Mouse (Mus musculus): Measurements from ENCODE around the gene Ramac. TPM values are rescaled to one million over a fixed set of nuclear protein-coding genes. Genes with fewer than 3 reads are reported as not detected.

Gene Ramac
- polyA plus RNA-seq, 1 experiment from 2014 or later: 107 TPM

- DNase-seq (ENCODE audit: low spot score) (peak; percentile 20), ATAC-seq (ENCODE audit: low read depth) (peak; percentile 54; the same call in 1 of the 2 replicates)
- H3K9ac ChIP-seq (ENCODE audit: low read depth, low read length): peak overlapping the region; percentile 91
- H3K4me1 ChIP-seq (ENCODE audit: control insufficient read depth, insufficient read depth, low read length): peaks cover 11% of the 10 kb centered on the region
- H3K36me3 ChIP-seq (ENCODE audit: control insufficient read depth, insufficient read depth, low read length): no peaks in the 10 kb centered on the region
- H3K27me3 ChIP-seq (replicated peaks; ENCODE audit: control insufficient read depth, insufficient read depth, low read length): no peaks in the 10 kb centered on the region
- H3K27ac ChIP-seq (replicated peaks; ENCODE audit: low read depth, low read length): peak overlapping the region; percentile 86
- 2% methylated on average over 49 of the region's 60 CpGs for WGBS
- H3K4me2 ChIP-seq (ENCODE audit: low read depth, low read length): peak overlapping the region; percentile 76
- no peaks in the 10 kb centered on the region for H3K9me3 ChIP-seq (ENCODE audit: control insufficient read depth, low read length)
- peak overlapping the region; percentile 79 for H3K4me3 ChIP-seq (ENCODE audit: low read depth, low read length)
Observed at GRCm38 (mm10) chr7:81763110-81763845, 553 bp downstream of the Ramac start.

GRCm38 (mm10) chr7:81772786-81773539 lies 10.2 kb downstream of the Ramac start:
- H3K36me3 ChIP-seq (ENCODE audit: control insufficient read depth, insufficient read depth, low read length): no peaks in the 10 kb centered on the region
- no peaks in the 10 kb centered on the region for H3K4me1 ChIP-seq (ENCODE audit: control insufficient read depth, insufficient read depth, low read length)
- no peak overlapping the region for H3K4me2 ChIP-seq (ENCODE audit: low read depth, low read length)
- 70% methylated on average over 10 of the region's 10 CpGs for WGBS
- no peaks in the 10 kb centered on the region for H3K27me3 ChIP-seq (replicated peaks; ENCODE audit: control insufficient read depth, insufficient read depth, low read length)
- no peak overlapping the region for H3K4me3 ChIP-seq (ENCODE audit: low read depth, low read length)
- H3K27ac ChIP-seq (replicated peaks; ENCODE audit: low read depth, low read length): no peak overlapping the region
- H3K9ac ChIP-seq (ENCODE audit: low read depth, low read length): no peak overlapping the region
- no peaks in the 10 kb centered on the region for H3K9me3 ChIP-seq (ENCODE audit: control insufficient read depth, low read length)
- DNase-seq (ENCODE audit: low spot score): peak; percentile 22
- ATAC-seq (ENCODE audit: low read depth): no peak

GRCm38 (mm10) chr7:81775325-81775724 lies 12.6 kb downstream of the Ramac start:
- Histone ChIP-seq H3K27ac (replicated peaks; ENCODE audit: low read depth, low read length) (no peak overlapping the region), H3K4me3 (ENCODE audit: low read depth, low read length) (no peak overlapping the region), H3K27me3 (replicated peaks; ENCODE audit: control insufficient read depth, insufficient read depth, low read length) (no peaks in the 10 kb centered on the region), H3K9ac (ENCODE audit: low read depth, low read length) (no peak overlapping the region), H3K4me2 (ENCODE audit: low read depth, low read length) (no peak overlapping the region), H3K36me3 (ENCODE audit: control insufficient read depth, insufficient read depth, low read length) (peaks cover 14% of the 10 kb centered on the region), H3K9me3 (ENCODE audit: control insufficient read depth, low read length) (peaks cover under 1% of the 10 kb centered on the region; the same call in 1 of the 2 replicates), H3K4me1 (ENCODE audit: control insufficient read depth, insufficient read depth, low read length) (no peaks in the 10 kb centered on the region)
- 78% methylated on average over 5 of the region's 5 CpGs for WGBS
- DNase-seq (ENCODE audit: low spot score): peak; percentile 45
- peak; percentile 41; the same call in 1 of the 2 replicates for ATAC-seq (ENCODE audit: low read depth)

- 65% methylated on average over 10 of the region's 10 CpGs for WGBS
- no peak for DNase-seq (ENCODE audit: low spot score)
- Histone ChIP-seq H3K4me3 (ENCODE audit: low read depth, low read length) (no peak overlapping the region), H3K9me3 (ENCODE audit: control insufficient read depth, low read length) (peaks cover 8% of the 10 kb centered on the region; the same call in 1 of the 2 replicates), H3K36me3 (ENCODE audit: control insufficient read depth, insufficient read depth, low read length) (peaks cover 38% of the 10 kb centered on the region), H3K27ac (replicated peaks; ENCODE audit: low read depth, low read length) (no peak overlapping the region), H3K4me2 (ENCODE audit: low read depth, low read length) (no peak overlapping the region), H3K9ac (ENCODE audit: low read depth, low read length) (no peak overlapping the region), H3K4me1 (ENCODE audit: control insufficient read depth, insufficient read depth, low read length) (no peaks in the 10 kb centered on the region), H3K27me3 (replicated peaks; ENCODE audit: control insufficient read depth, insufficient read depth, low read length) (no peaks in the 10 kb centered on the region)
- ATAC-seq (ENCODE audit: low read depth): no peak
Observed at GRCm38 (mm10) chr7:81777667-81778218, 15.0 kb downstream of the Ramac start.

- no peaks in the 10 kb centered on the region for H3K9me3 ChIP-seq (ENCODE audit: control insufficient read depth, low read length)
- H3K4me3 ChIP-seq (ENCODE audit: low read depth, low read length): peak overlapping the region; percentile 68
- WGBS: 10% methylated on average over 5 of the region's 5 CpGs
- H3K9ac ChIP-seq (ENCODE audit: low read depth, low read length): peak overlapping the region; percentile 86
- ATAC-seq (ENCODE audit: low read depth) (no peak), DNase-seq (ENCODE audit: low spot score) (no peak)
- H3K36me3 ChIP-seq (ENCODE audit: control insufficient read depth, insufficient read depth, low read length): peaks cover 33% of the 10 kb centered on the region
- peak overlapping the region; percentile 99 for H3K27ac ChIP-seq (replicated peaks; ENCODE audit: low read depth, low read length)
- H3K4me2 ChIP-seq (ENCODE audit: low read depth, low read length): peak overlapping the region; percentile 82
- H3K27me3 ChIP-seq (replicated peaks; ENCODE audit: control insufficient read depth, insufficient read depth, low read length): no peaks in the 10 kb centered on the region
- peaks cover 4% of the 10 kb centered on the region; the same call in 1 of the 2 replicates for H3K4me1 ChIP-seq (ENCODE audit: control insufficient read depth, insufficient read depth, low read length)
Observed at GRCm38 (mm10) chr7:81788536-81788935, 25.8 kb downstream of the Ramac start.

- WGBS: 0% methylated on average over 24 of the region's 38 CpGs
- H3K4me3 ChIP-seq (ENCODE audit: low read depth, low read length): peak within 1 kb of the TSS; percentile 68
Observed at GRCm38 (mm10) chr7:81789095-81789757, 26.5 kb downstream of the Ramac start, which contains the start of gene 3110040N11Rik. TSS of gene 3110040N11Rik (minus strand) at chr7:81789478.

GRCm38 (mm10) chr7:81806067-81806466 lies 43.3 kb downstream of the Ramac start:
- Histone ChIP-seq H3K4me1 (ENCODE audit: control insufficient read depth, insufficient read depth, low read length) (no peaks in the 10 kb centered on the region), H3K27ac (replicated peaks; ENCODE audit: low read depth, low read length) (no peak overlapping the region), H3K27me3 (replicated peaks; ENCODE audit: control insufficient read depth, insufficient read depth, low read length) (no peaks in the 10 kb centered on the region), H3K4me2 (ENCODE audit: low read depth, low read length) (no peak overlapping the region), H3K9me3 (ENCODE audit: control insufficient read depth, low read length) (no peaks in the 10 kb centered on the region), H3K4me3 (ENCODE audit: low read depth, low read length) (no peak overlapping the region), H3K9ac (ENCODE audit: low read depth, low read length) (no peak overlapping the region), H3K36me3 (ENCODE audit: control insufficient read depth, insufficient read depth, low read length) (peaks cover 27% of the 10 kb centered on the region; the same call in 1 of the 2 replicates)
- WGBS: 70% methylated on average over 5 of the region's 5 CpGs
- no peak; the same call in 1 of the 2 replicates for ATAC-seq (ENCODE audit: low read depth)
- peak; percentile 57 for DNase-seq (ENCODE audit: low spot score)

More at GRCm38 (mm10) chr7:81789095-81789757, 26.5 kb downstream of the Ramac start, which contains the start of gene 3110040N11Rik:
- H3K36me3 ChIP-seq (ENCODE audit: control insufficient read depth, insufficient read depth, low read length): peaks cover 32% of the 10 kb centered on the region
- H3K4me2 ChIP-seq (ENCODE audit: low read depth, low read length): peak within 1 kb of the TSS; percentile 82
- no peaks in the 10 kb centered on the region for H3K27me3 ChIP-seq (replicated peaks; ENCODE audit: control insufficient read depth, insufficient read depth, low read length)
- H3K9me3 ChIP-seq (ENCODE audit: control insufficient read depth, low read length): no peaks in the 10 kb centered on the region
- peak within 1 kb of the TSS; percentile 99 for H3K27ac ChIP-seq (replicated peaks; ENCODE audit: low read depth, low read length)
- peak; percentile 95 for DNase-seq (ENCODE audit: low spot score)
- ATAC-seq (ENCODE audit: low read depth): peak; percentile 95
- H3K9ac ChIP-seq (ENCODE audit: low read depth, low read length): peak within 1 kb of the TSS; percentile 86
- peaks cover 4% of the 10 kb centered on the region; the same call in 1 of the 2 replicates for H3K4me1 ChIP-seq (ENCODE audit: control insufficient read depth, insufficient read depth, low read length)

Measured in embryonic facial prominence, embryonic 14.5 days (tissue).